Mouse (Mus musculus): ENCODE results near the gene Tm4sf5. TPM values are rescaled to one million over a fixed set of nuclear protein-coding genes. Genes with fewer than 3 reads are reported as not detected.
"Not testable (repeated sequence)": the region's sequence is repeated elsewhere in the genome, so short reads cannot be mapped to it uniquely, and the experiment has no call there.

Gene Tm4sf5
- total RNA-seq, 2 experiments from 2014 or later: 0.78 to 1.7 TPM

GRCm38 (mm10) chr11:70506385-70506784, 1.3 kb downstream of the Tm4sf5 start:
- intact Hi-C loops (cut with DNase I): loop anchor here (1.0 to 2.0 kb wide), 3 partner anchors 54 to 92 kb away; no protein-coding TSS in a partner anchor
- peak; percentile 38 for DNase-seq (ENCODE audit: low spot score)

- DNase-seq (ENCODE audit: low spot score): no peak
Measured at GRCm38 (mm10) chr11:70506962-70507515, 2.0 kb downstream of the Tm4sf5 start.

GRCm38 (mm10) chr11:70509753-70510564, 4.9 kb downstream of the Tm4sf5 start:
- intact Hi-C loops (cut with DNase I): no loop called here
- no peak for DNase-seq (ENCODE audit: low spot score)

More at GRCm38 (mm10) chr11:70506962-70507515, 2.0 kb downstream of the Tm4sf5 start:
- intact Hi-C loops (cut with DNase I): loop anchor here (1.0 to 2.0 kb wide), 3 partner anchors 54 to 93 kb away; no protein-coding TSS in a partner anchor

GRCm38 (mm10) chr11:70511242-70511641, 6.2 kb downstream of the Tm4sf5 start:
- intact Hi-C loops (cut with DNase I): no loop called here
- no peak for DNase-seq (ENCODE audit: low spot score)

- no peak for DNase-seq (ENCODE audit: low spot score)
- intact Hi-C loops (cut with DNase I): no loop called here
Measured at GRCm38 (mm10) chr11:70511825-70512224, 6.8 kb downstream of the Tm4sf5 start.

GRCm38 (mm10) chr11:70512709-70513342, 7.8 kb downstream of the Tm4sf5 start:
- intact Hi-C loops (cut with DNase I): no loop called here
- DNase-seq (ENCODE audit: low spot score): no peak

GRCm38 (mm10) chr11:70513520-70513919, 8.5 kb downstream of the Tm4sf5 start:
- intact Hi-C loops (cut with DNase I): no loop called here
- DNase-seq (ENCODE audit: low spot score): peak; percentile 44

- intact Hi-C loops (cut with DNase I): no loop called here
- DNase-seq (ENCODE audit: low spot score): no peak
Measured at GRCm38 (mm10) chr11:70514288-70514687, 9.2 kb downstream of the Tm4sf5 start, which contains the start of gene Vmo1. Vmo1 (minus strand) TSS chr11:70514616.

- DNase-seq (ENCODE audit: low spot score): no peak
- intact Hi-C loops (cut with DNase I): loop anchor here (1.0 to 5.0 kb wide), 3 partner anchors 89 to 238 kb away; no protein-coding TSS in a partner anchor
Measured at GRCm38 (mm10) chr11:70516352-70516751, 11.3 kb downstream of the Tm4sf5 start.

GRCm38 (mm10) chr11:70518436-70518835, 13.4 kb downstream of the Tm4sf5 start:
- DNase-seq (ENCODE audit: low spot score): no peak
- intact Hi-C loops (cut with DNase I): loop anchor here (5.0 kb wide), 1 partner anchor 109 kb away; no protein-coding TSS in a partner anchor

GRCm38 (mm10) chr11:70518923-70519322, 13.9 kb downstream of the Tm4sf5 start, which contains the start of gene Gltpd2:
Gltpd2 (plus strand) TSS chr11:70519196.
- intact Hi-C loops (cut with DNase I): loop anchor here (5.0 kb wide), 1 partner anchor 108 kb away; no protein-coding TSS in a partner anchor

GRCm38 (mm10) chr11:70520178-70520769, 15.2 kb downstream of the Tm4sf5 start:
- intact Hi-C loops (cut with DNase I): no loop called here
- DNase-seq (ENCODE audit: low spot score): peak; percentile 34

More at GRCm38 (mm10) chr11:70518923-70519322, 13.9 kb downstream of the Tm4sf5 start, which contains the start of gene Gltpd2:
- DNase-seq (ENCODE audit: low spot score): no peak

GRCm38 (mm10) chr11:70523306-70523989, 18.4 kb downstream of the Tm4sf5 start:
- not testable (repeated sequence) for DNase-seq (ENCODE audit: low spot score)

GRCm38 (mm10) chr11:70524782-70525181, 19.7 kb downstream of the Tm4sf5 start:
- intact Hi-C loops (cut with DNase I): no loop called here

More at GRCm38 (mm10) chr11:70523306-70523989, 18.4 kb downstream of the Tm4sf5 start:
- intact Hi-C loops (cut with DNase I): not testable (repeated sequence)

GRCm38 (mm10) chr11:70525184-70525678, 20.2 kb downstream of the Tm4sf5 start, which contains the start of gene Psmb6:
Psmb6 (plus strand) TSS chr11:70525367.
- peak; percentile 88 for DNase-seq (ENCODE audit: low spot score)
- intact Hi-C loops (cut with DNase I): no loop called here

More at GRCm38 (mm10) chr11:70524782-70525181, 19.7 kb downstream of the Tm4sf5 start:
- DNase-seq (ENCODE audit: low spot score): no peak

- intact Hi-C loops (cut with DNase I): no loop called here
- no peak for DNase-seq (ENCODE audit: low spot score)
Measured at GRCm38 (mm10) chr11:70525726-70526125, 20.7 kb downstream of the Tm4sf5 start.

- intact Hi-C loops (cut with DNase I): no loop called here
- DNase-seq (ENCODE audit: low spot score): no peak
Measured at GRCm38 (mm10) chr11:70526211-70526610, 21.2 kb downstream of the Tm4sf5 start.

- DNase-seq (ENCODE audit: low spot score): no peak
- intact Hi-C loops (cut with DNase I): no loop called here
Measured at GRCm38 (mm10) chr11:70528610-70529009, 23.6 kb downstream of the Tm4sf5 start.

GRCm38 (mm10) chr11:70531065-70531464, 26.0 kb downstream of the Tm4sf5 start:
- intact Hi-C loops (cut with DNase I); DNase-seq (ENCODE audit: low spot score): not testable (repeated sequence)
